Mouse (Mus musculus) T-helper 1 cell (primary cell): ENCODE data around the gene Mtf1.

Source experiments
- in situ Hi-C: fragments of 300-600 bp; cut with MboI, MseI; formaldehyde crosslinking; loops from one replicate; pipeline ENCODE4 v1.15.1; 2025; ENCODE audit warnings: high pct_unique_total_duplicates

The Mtf1 gene

DNA sequence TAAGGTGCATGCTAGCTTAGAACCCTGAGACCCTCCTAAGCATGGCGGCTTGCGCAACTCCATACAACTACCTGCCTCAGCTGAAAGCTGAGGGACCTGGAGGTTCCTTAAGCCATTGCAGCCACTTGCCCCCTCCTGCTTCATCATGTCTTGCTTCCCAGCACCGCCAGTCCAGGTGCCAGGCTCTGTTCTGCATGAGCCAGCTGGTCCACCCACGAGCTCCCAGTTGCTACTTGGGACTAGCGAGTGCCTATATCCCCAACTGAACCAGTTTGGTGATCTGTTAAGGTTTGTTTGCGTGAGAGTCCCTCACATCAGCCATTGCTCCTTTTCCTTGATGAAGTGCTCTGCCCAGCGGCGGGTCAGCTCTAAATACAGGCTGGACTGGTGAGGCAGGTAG, 54.4 kb downstream of the Mtf1 start:
- in situ Hi-C loops = no loop called here

DNA sequence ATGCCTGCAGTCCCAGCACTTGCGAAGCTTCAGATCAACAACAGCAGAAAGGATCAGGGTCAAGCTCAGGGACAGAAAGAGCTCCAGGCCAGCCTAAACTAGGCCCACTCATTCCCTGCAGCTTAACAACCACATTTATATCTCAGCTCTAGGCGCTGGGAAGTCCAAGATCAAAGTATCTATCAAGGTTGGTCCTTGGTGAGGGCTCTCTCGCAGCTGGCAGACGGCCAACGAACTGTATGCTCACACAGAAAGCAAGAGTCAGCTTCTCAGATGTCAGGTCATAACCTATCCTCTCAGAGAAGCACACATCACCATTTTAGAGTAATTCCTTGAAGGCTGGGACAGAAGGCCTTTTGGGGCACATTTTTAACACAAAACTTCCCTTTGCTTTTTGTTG, 56.5 kb downstream of the Mtf1 start:
- in situ Hi-C loops = no loop called here

DNA sequence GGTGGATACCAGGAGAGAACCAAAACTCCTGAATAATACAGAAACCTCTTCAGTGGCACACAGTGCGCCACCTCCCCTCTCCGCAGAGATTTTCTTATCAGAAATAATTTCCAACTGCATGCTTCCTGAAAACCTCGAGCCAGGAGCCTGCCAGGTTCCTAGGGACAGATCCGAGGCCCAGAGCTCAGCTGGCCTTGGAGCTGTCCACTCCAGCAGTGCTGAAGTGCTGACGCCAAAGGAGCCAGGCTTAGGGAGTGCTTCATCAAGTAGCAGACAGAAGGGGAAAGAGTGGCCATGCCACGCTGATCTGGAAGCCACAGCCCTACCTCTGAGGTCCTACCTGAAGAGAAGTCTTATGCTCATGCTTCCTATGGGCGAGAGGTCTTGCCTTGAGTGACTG, 58.5 kb downstream of the Mtf1 start:
- in situ Hi-C loops = no loop called here

DNA sequence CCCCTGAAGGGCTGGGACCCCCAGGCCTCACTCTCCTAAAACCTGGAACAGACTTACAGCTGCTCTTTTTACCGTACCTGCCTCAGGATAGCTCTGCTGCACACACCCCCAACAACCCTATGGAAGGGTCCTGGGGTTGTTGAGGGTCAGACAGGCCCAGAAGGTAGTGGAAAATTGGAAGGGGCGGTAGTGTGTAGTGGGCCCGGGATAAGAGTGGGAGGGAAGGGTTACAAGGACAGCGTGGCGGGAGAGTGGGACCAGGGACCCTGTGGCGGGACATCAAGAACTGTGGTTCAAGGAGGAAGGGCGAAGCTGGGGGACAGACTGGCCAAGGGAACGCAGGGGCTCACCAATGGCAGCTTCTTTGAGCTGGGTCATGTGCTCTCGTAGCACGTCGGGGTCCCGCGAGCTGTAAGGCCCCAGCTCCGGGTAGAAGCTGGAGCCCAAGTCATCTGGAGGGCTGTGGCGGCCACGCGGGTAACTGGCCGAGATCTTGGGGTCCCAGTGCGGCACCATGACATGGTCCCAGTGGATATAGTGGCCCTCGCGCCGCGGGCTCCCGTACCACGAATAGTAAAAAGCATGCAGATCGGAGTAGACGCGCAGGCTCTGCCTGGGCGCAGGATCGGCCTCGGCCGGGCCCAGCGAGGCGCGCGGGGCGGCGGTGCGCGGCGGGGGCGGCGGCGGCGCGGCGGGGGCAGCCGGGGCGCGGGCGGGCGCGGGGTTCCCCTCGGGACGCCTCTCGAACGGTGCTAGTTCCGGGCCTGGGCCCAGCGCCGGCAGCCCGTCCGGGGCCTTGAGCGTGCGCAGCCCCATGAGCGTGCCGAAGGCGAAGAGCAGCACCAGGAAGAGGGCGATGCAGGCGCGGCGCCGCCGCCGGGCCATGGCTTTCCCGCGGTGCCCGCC, 59.6 kb downstream of the Mtf1 start, which contains the start of gene Maneal:
Gene Maneal (minus strand): TSS at position 889 of the 906 bp plus-strand sequence.
- in situ Hi-C loops = no loop called here

DNA sequence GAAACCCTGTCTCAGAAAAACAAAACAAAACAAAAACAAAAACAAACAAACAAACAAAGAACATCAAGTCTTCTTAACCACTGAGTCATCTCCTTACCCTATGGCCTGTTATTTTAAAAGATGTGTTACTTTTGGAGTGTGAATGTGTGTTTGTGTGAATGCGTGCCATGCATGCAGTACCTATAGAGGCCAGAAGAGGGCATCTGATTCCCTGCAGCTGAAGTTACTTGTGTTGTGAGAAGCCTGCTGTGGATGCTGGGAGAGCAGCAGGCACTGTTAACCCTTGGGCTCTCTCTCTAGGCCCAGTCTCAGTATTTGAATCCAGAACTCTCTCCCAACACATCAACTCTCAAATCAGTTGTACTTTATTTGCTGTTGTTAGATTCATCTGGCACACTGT, 70.8 kb downstream of the Mtf1 start:
- in situ Hi-C loops = no loop called here

DNA sequence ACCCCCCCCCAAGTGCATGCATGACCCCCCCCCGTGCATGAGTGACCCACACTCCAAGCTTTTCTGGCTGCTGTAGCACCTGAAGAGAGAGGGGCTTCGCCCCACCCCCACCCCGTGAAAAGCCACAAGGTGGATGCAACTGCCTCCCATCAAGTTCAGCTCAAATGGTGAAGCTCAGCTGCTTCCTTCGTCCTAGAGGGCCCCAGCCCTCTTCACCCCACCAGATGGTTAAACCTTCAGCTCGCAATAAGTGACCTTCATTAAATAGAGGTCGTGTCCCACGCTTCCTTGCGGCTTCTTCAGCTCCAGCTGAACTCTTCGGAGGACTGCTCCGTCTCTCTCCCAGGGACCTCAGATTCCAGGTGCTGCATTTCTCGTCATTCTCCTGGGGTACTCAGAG, 78.7 kb downstream of the Mtf1 start, which contains the start of gene Epha10:
Gene Epha10 (plus strand): TSS at position 301 of the 400 bp plus-strand sequence.
- in situ Hi-C loops = loop anchor here (10.0 kb wide), 1 partner anchor 1114 kb away; no protein-coding TSS in a partner anchor

DNA sequence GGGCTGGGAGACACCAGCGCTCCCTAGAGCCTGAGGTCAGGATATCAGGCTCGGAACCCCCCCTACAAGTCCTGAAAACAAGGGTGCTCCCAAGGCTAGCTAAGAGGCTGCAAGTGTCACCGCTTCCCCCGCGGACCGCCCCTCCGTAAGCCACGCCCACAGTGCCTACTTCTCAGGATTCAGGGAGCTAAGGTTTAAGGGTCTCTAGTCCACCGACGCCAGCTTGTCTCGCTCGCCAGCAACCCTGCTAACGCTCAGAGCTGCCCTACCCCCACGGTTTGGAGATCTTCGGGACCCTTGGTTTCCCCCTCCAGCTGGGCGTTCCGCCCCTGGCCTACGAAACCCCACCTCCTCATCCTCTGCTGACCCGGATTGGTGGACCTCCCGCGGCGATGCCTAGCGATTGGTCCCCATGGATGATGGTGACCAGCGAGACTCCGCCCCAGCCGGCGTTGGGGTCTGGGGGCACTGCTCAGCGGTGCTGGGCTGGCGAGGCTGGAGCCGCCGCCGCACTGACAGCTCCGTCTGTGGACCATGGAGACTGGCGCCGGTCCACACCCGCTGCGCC, 79.5 kb downstream of the Mtf1 start:
- in situ Hi-C loops = loop anchor here (10.0 kb wide), 1 partner anchor 1113 kb away; no protein-coding TSS in a partner anchor

DNA sequence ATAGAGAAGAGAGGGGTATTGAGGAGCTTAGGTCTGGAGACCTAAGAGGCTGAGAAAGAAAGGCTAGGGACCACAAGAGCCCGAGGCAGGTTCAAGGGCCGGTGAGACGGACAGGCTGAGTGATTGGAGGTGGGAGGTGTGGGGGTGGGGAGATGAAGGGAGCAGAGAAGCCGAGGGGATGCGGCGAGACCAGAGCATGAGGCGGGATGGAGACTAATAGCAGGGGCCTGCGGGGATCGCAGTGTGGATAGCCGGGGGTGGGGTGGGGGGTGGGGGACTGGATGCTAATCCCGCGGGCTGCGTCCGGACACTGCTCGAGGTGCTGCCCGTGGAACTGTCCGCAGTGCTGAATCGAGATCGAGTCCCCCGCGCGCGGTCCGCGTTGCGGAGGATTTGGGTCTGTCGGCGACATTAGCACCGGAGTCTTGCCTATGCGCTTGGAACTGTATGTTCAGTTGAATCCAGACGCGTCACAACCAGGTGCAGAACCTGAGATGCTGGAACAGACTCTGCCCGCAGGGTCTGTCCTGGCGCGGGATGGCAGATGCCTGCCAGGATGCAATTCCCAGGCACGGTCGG, 80.3 kb downstream of the Mtf1 start:
- in situ Hi-C loops = loop anchor here (10.0 kb wide), 1 partner anchor 1113 kb away; no protein-coding TSS in a partner anchor

DNA sequence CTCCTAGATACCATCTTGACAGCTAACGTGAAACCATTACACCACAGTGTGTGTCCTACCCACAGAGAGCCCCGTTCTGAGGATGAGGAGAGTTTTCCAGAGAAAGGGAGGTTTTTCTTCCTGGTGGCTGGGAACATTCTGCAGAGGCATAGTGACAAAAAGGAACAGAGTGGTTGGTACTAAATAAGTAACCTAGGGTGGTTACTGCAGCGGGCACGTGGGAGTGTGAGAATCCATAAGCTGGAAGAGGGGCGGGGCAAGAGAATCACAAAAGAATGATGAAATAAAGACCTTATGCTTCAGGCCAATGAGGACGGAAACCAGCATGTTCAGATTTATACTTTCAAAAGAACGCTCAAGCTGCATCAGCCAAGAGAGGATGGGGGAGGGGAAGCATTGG, 86.8 kb downstream of the Mtf1 start:
- in situ Hi-C loops = loop anchor here (10.0 kb wide), 1 partner anchor 1106 kb away; no protein-coding TSS in a partner anchor

DNA sequence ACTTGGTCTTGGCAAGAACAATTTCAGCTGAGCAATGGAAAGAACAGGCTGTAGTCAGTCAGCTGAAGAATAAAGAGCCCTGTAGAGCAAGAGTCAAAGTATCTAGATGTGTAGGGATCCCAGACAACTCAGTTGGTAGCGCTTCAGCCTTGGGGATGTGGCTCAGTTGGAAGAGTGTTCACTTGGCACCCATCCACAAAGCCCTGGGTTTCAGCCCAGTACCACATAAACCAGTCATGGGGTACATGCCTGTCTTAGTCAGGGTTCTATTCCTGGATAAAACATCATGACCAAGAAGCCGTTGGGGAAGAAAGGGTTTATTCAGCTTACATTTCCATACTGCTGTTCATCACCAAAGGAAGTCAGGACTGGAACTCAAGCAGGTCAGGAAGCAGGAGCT, 88.0 kb downstream of the Mtf1 start:
- in situ Hi-C loops = loop anchor here (10.0 kb wide), 1 partner anchor 1105 kb away; no protein-coding TSS in a partner anchor

DNA sequence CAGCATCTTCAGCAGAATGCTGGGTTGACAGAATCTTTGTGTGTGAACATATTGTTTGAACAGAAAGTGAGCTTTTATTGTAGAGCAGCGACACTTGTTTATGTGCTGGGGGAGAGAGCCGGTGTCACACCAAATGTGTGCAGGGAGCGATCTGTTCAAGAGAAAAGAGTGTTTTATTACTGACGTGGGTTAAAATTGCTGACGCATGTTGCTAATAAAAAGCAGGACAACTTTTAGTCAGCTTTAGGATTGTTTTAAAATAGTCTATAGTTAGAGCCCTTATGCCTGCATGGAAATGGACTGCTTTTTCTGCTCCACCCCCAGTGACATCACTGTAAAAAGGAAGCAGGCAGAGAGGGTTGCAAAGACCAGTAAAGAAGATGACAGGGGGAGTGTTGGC, 88.9 kb downstream of the Mtf1 start:
- in situ Hi-C loops = no loop called here

DNA sequence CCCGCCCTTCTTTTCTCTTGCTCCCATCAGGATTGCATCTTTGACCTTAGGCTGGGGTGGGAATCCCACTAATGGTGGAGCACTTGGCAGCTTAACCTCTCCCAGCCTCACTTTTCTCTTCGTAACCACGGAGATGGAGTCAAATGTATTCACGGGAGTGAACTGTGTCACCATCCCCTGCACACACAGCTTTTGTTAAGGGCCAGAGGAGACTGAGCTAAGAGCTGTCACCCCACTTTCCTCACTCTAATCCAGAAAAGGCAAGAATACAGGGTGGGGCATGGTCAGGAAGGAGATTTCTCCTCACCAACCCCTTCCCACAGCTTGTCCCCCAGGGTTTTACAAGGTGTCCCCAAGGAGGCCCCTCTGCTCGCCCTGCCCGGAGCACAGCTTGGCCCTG, 91.9 kb downstream of the Mtf1 start:
- in situ Hi-C loops = no loop called here

DNA sequence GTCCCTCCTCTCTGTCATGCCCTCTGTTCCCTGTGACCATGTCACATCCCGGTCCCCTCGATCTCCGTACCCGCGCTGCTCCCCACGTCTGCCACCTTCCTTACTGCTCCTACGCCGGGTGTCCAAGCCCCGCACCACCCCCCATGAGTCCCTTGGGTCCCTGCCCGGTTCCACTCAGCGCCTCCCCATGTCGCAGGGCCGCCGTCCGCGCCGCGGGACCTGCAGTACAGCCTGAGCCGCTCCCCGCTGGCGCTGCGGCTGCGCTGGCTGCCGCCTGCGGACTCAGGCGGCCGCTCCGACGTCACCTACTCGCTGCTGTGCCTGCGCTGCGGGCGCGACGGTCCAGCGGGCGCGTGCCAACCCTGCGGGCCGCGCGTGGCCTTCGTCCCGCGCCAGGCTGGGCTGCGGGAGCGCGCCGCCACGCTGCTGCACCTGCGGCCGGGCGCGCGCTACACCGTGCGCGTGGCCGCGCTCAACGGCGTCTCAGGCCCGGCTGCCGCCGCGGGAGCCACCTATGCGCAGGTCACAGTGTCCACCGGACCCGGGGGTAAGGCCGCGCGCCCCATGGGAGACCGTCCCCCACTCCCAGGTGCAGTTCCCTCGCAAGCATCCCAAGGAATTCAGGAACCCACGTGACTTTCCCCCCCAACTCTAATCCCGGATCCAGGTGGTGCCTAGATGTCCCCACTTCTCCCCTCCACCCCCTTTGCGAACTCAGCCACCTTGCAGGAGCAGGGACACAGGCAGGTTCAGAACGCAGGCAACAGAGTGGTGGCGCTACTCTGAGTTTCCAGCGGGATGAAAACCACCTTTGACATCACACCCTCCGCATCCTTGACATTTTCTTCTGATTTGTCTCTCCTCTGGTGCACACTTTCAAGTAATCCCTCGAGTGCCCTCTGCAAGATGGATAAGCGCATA, 92.9 kb downstream of the Mtf1 start:
- in situ Hi-C loops = loop anchor here (5.0 kb wide), 1 partner anchor 793 kb away; no protein-coding TSS in a partner anchor

DNA sequence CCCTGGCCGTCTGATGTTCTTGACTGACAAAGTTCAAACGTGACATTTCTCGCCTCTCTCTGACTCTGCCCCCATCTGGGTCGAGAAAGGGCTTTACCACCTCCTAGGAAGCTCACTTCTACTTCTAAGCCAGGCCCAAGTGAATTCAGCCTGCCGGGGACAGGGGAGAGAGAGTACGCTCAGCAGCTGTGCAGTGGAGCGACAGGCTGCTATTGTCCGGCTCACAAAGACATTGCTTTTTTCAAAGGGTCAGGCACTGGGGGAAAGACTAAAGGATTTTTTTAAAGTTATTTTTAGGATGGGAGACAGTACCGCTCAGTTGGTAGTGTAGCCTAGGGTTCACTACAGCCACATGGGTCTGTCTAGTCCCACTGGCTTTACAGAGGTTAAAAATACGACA, 96.5 kb downstream of the Mtf1 start:
- in situ Hi-C loops = loop anchor here (5.0 kb wide), 1 partner anchor 789 kb away; no protein-coding TSS in a partner anchor
